Mouse (Mus musculus): ENCODE data around the gene Gorab. TPM values are rescaled to one million over a fixed set of nuclear protein-coding genes. Genes with fewer than 3 reads are reported as not detected.

The Gorab gene
- 11.8 TPM in 2 replicates for polyA plus RNA-seq (2016; fragmentation: Nextera tagmentation; extraction: Ambion mirVana)

DNA sequence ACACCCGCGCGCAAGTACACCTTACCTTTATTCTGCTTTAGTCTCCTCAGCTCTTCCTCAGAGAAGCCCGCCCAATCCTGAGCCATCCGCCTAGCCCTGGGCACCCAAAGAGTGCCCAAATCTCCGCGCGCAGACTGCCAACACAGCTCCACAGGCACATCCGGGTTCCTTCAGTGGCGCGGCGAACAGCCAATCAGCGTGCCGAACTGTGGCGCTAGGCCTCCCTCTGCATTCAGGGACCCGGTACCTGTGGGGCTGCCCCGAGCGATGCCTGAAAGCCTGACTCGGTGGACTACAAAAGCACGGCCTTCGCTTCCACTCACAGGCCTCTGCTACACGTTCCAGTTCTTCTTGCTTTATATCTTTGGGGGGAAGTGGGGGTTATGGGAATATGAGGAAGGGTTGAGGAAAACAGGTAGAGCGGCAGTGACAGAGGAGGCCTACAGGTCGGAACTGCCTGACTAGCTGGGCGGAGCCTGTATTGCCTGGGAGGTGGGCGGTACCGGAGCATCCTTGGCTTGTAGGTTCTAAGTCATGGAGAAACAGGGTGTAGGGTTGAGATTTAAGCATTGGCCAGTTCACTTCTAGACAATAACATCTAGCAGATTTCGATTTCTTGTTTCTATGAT, at the start of gene Gorab:
TSS of gene Gorab (minus strand) at position 172 of the 629 bp plus-strand sequence.
- ATAC-seq (ENCODE audit: insufficient number of reproducible peaks, low FRiP score): peak; percentile 99
- Histone ChIP-seq H3K4me1 (replicated peaks) (peaks cover 9% of the 10 kb centered on the region), H3K9ac (peak within 1 kb of the TSS; percentile 89), H3K9me3 (replicated peaks) (no peaks in the 10 kb centered on the region), H3K4me3 (peak within 1 kb of the TSS; percentile 83), H3K36me3 (no peaks in the 10 kb centered on the region), H3K27ac (ENCODE audit: poor library complexity, severe bottlenecking) (peak within 1 kb of the TSS; percentile 34), H3K4me2 (peak within 1 kb of the TSS; percentile 79), H3K27me3 (replicated peaks) (peaks cover 3% of the 10 kb centered on the region; the same call in 1 of the 2 replicates)
- WGBS: under 1% methylated on average over 28 of the region's 28 CpGs

DNA sequence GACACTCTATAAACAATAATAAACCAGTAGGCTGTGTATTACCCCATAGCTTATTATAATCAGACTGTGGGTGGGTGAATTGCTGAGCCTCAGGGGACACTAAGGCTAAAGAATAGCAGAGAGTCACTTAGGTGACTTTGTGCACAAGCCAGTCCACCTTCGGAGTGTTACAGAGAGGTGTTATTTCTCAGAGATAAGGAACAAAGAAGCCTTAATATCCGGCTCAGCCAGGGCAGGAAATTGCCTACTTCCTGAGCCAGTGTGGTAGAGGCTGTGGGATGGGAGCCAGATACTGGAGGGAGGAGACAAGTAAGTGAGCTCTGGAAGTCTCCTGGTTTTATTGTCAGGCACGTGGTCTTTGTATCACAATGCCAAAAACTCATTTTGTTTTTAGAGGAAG, 40.4 kb upstream of the Gorab start:
- peaks cover 10% of the 10 kb centered on the region for H3K4me1 ChIP-seq (replicated peaks)
- H3K9ac ChIP-seq: no peak overlapping the region
- H3K4me3 ChIP-seq: no peak overlapping the region
- WGBS: 6% methylated on average over 3 of the region's 3 CpGs
- no peak overlapping the region for H3K27ac ChIP-seq (ENCODE audit: poor library complexity, severe bottlenecking)
- no peak overlapping the region for H3K4me2 ChIP-seq
- H3K27me3 ChIP-seq (replicated peaks): no peaks in the 10 kb centered on the region
- no peaks in the 10 kb centered on the region for H3K9me3 ChIP-seq (replicated peaks)
- peak; percentile 79 for ATAC-seq (ENCODE audit: insufficient number of reproducible peaks, low FRiP score)
- H3K36me3 ChIP-seq: no peaks in the 10 kb centered on the region

DNA sequence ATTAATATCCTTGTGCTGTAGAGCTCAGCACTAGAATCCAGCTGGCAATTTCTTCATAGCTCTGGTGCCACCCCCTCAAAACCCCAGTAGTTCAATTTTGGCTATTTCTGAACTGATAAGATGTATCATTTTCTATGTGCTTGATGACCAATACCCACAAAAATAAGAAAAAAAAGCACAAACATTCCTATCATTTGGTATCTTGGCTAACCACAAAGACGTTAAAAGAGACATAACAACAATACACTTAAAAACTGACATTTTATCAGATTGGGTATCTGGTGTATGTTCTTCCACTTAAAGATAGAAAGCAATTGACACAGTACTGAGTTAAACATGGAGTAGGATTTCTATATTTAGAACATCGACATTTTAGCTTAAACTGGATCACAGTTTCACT, 35.5 kb upstream of the Gorab start:
- H3K9ac ChIP-seq: no peak overlapping the region
- peaks cover 3% of the 10 kb centered on the region for H3K9me3 ChIP-seq (replicated peaks)
- no peaks in the 10 kb centered on the region for H3K36me3 ChIP-seq
- H3K4me2 ChIP-seq: no peak overlapping the region
- ATAC-seq (ENCODE audit: insufficient number of reproducible peaks, low FRiP score): no peak
- H3K4me1 ChIP-seq (replicated peaks): peaks cover 9% of the 10 kb centered on the region
- no peak overlapping the region for H3K27ac ChIP-seq (ENCODE audit: poor library complexity, severe bottlenecking)
- H3K4me3 ChIP-seq: no peak overlapping the region
- 58% methylated on average over 2 of the region's 2 CpGs for WGBS
- H3K27me3 ChIP-seq (replicated peaks): no peaks in the 10 kb centered on the region

DNA sequence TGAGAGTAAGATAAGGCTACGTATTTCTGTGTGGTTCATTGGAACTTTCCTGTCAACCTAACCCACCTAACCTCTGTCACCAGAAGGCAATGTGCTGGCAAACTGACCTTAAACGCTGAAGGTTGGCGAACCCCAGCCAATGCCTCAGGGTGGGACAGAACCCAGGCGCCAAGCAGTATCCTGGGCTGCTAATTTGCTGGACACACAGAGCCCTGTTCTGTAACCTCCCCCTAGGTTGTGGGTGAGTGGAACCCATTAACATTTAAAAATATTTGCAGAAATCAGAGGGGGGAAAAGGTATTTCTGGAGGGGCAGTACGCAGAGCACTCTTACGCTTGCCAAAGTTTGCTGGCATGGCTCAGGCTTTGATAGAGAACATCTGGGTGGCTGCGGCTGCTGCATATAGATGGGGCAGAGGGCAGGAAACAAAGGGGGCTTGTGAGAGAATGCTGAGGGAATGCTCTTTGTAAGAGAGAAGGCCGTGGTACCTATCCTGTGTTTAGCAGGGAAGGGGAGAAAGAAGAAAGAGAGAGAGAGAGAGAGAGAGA, 20.1 kb upstream of the Gorab start:
- H3K4me2 ChIP-seq: no peak overlapping the region
- H3K4me3 ChIP-seq: no peak overlapping the region
- H3K27me3 ChIP-seq (replicated peaks): no peaks in the 10 kb centered on the region
- 0 out of 2 replicates have a peak overlapping the region, but pooled peaks have one; percentile 27 for H3K27ac ChIP-seq (ENCODE audit: poor library complexity, severe bottlenecking)
- H3K9me3 ChIP-seq (replicated peaks): no peaks in the 10 kb centered on the region
- WGBS: 54% methylated on average over 8 of the region's 8 CpGs
- no peak for ATAC-seq (ENCODE audit: insufficient number of reproducible peaks, low FRiP score)
- no peak overlapping the region for H3K9ac ChIP-seq
- no peaks in the 10 kb centered on the region for H3K4me1 ChIP-seq (replicated peaks)
- no peaks in the 10 kb centered on the region for H3K36me3 ChIP-seq

DNA sequence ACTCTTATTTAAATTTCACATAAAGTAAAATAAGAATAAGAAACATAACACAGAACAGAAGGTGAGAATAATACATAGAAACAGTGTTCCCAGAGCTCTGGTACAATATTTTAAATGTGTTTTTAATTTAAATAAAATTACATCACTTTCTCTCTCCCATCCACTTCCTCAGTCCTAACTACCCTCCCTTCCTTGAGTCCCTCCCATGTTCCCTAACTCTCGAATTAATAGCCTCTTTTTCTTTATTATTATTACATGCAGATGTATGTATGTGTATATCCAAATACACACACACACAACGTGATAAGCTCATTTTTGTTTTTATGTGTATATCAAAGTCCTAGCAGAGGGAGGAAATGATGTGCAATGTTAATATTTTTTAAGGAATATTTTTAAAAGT, 13.7 kb upstream of the Gorab start:
- H3K4me1 ChIP-seq (replicated peaks): no peaks in the 10 kb centered on the region
- no peaks in the 10 kb centered on the region for H3K36me3 ChIP-seq
- H3K4me2 ChIP-seq: no peak overlapping the region
- H3K9ac ChIP-seq: no peak overlapping the region
- no peak overlapping the region for H3K4me3 ChIP-seq
- H3K9me3 ChIP-seq (replicated peaks): no peaks in the 10 kb centered on the region
- WGBS: 54% methylated on average over 2 of the region's 2 CpGs
- no peak for ATAC-seq (ENCODE audit: insufficient number of reproducible peaks, low FRiP score)
- H3K27ac ChIP-seq (ENCODE audit: poor library complexity, severe bottlenecking): no peak overlapping the region
- no peaks in the 10 kb centered on the region for H3K27me3 ChIP-seq (replicated peaks)

DNA sequence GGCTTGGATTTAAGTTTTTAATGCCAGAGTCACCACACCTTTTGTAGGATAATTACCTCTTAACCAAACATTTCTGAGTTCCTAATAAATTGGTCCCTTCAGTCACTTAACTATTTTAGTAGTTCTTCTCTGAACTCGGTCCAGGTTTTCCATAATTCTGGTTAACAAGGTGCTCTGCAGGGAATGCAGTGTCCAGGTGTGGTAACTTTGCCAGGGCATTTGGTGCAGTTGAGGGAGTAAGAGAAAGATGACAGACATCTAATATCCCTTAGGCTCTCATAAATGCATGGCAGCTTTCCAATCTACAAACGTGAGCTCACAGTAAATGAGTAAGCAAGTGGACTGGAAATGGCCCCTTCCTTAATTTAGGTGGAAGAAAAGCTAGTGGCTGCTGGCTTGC, 10.7 kb upstream of the Gorab start:
- H3K4me1 ChIP-seq (replicated peaks): no peaks in the 10 kb centered on the region
- no peak for ATAC-seq (ENCODE audit: insufficient number of reproducible peaks, low FRiP score)

DNA sequence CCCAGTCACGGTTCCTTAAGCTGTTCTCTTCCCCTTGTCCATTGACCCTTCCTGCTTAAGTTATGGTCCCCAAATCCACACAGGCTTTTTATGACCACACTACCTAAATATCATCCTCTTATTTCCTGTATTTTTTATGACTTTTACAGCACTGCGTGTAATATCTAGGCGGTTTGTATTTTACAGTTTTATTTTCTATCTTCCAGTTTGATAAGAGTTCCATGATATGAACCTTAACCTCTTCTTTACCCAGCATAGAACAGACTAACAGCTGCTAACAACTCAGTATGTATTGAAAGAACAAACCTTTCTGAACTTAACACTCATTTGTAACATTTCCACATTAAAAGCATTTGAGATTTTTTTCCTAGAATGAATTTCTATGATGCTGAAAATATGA, 2.7 kb upstream of the Gorab start:
- 60% methylated on average over 3 of the region's 3 CpGs for WGBS
- Histone ChIP-seq H3K27me3 (replicated peaks) (peaks cover 3% of the 10 kb centered on the region; the same call in 1 of the 2 replicates), H3K36me3 (no peaks in the 10 kb centered on the region), H3K9me3 (replicated peaks) (no peaks in the 10 kb centered on the region), H3K4me1 (replicated peaks) (peaks cover 9% of the 10 kb centered on the region), H3K4me3 (no peak overlapping the region), H3K4me2 (no peak overlapping the region), H3K9ac (no peak overlapping the region), H3K27ac (ENCODE audit: poor library complexity, severe bottlenecking) (no peak overlapping the region)
- no peak for ATAC-seq (ENCODE audit: insufficient number of reproducible peaks, low FRiP score)

More for the DNA sequence above, 10.7 kb upstream of the Gorab start:
- H3K9ac ChIP-seq: no peak overlapping the region
- no peaks in the 10 kb centered on the region for H3K27me3 ChIP-seq (replicated peaks)
- no peak overlapping the region for H3K27ac ChIP-seq (ENCODE audit: poor library complexity, severe bottlenecking)
- H3K4me2 ChIP-seq: no peak overlapping the region
- no peaks in the 10 kb centered on the region for H3K9me3 ChIP-seq (replicated peaks)
- 70% methylated on average over 2 of the region's 2 CpGs for WGBS
- H3K4me3 ChIP-seq: no peak overlapping the region
- H3K36me3 ChIP-seq: no peaks in the 10 kb centered on the region

DNA sequence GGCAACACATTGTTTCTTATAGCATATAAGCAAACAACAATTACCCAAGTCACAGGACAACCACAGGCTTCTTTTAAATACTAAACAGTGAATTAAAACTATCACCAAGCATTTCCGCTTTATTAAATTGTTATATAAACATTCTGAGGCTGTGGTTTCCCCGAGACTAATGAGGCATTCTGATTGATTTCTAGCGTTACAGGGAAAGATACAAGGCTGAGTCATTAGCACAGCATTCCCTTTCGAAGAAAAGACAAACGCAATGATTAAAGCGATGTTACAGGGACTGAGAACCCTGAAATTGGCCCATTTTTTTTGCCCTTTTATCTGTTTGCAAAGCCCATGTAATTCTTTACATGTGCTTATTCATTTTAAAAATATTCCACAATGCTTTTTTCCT, 12.1 kb downstream of the Gorab start:
- Histone ChIP-seq H3K9ac (no peak overlapping the region), H3K9me3 (replicated peaks) (no peaks in the 10 kb centered on the region), H3K36me3 (peaks cover 46% of the 10 kb centered on the region), H3K27ac (ENCODE audit: poor library complexity, severe bottlenecking) (no peak overlapping the region), H3K4me2 (no peak overlapping the region), H3K4me3 (no peak overlapping the region), H3K4me1 (replicated peaks) (0 out of 2 replicates have a peak, but pooled peaks cover 3% of the 10 kb centered on the region), H3K27me3 (replicated peaks) (no peaks in the 10 kb centered on the region)
- no peak for ATAC-seq (ENCODE audit: insufficient number of reproducible peaks, low FRiP score)
- WGBS: 81% methylated on average over 6 of the region's 6 CpGs

DNA sequence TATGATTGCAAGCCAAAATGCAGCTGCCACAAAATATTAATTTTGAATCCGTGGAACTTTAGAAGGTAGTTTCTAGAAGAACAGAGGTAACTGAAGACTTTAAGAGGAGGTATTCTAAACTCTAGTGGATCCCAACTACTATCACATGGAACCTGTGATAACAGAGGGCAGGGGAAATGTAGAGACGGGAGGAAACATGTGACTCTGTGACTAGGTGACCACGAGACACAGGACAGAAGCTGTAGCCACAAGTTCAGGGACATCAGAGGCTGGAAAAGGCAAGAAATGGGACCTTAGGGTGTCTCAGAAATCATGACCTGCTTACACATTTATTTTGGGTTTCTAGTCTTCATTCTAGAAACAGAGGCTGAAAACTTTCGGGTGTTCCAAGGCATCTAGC, 13.4 kb downstream of the Gorab start:
- Histone ChIP-seq H3K9me3 (replicated peaks) (no peaks in the 10 kb centered on the region), H3K9ac (no peak overlapping the region)
- no peak for ATAC-seq (ENCODE audit: insufficient number of reproducible peaks, low FRiP score)

DNA sequence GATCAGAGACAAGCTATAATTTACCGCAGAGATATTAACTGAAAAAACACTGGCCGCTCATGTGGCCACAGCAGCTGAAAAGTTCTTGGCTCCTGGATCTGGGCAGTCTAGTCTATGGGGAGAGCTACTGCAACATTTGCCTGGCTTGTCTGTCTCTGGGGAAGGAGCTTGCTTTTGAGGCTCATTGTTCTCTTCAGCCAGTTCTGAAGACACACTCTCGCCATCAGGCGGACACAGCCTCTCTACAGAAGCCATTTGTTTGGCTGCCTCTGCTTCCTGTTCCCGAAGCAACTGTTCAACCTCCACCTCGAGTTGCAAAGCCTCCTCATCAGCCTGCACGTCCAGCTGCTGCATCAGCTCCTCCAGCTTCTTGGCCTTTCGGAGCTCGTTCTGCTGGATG, 17.3 kb downstream of the Gorab start:
- no peak for ATAC-seq (ENCODE audit: insufficient number of reproducible peaks, low FRiP score)
- 79% methylated on average over 9 of the region's 9 CpGs for WGBS
- H3K36me3 ChIP-seq: peaks cover 27% of the 10 kb centered on the region
- H3K27me3 ChIP-seq (replicated peaks): no peaks in the 10 kb centered on the region
- no peak overlapping the region for H3K4me3 ChIP-seq
- H3K27ac ChIP-seq (ENCODE audit: poor library complexity, severe bottlenecking): no peak overlapping the region
- no peak overlapping the region for H3K9ac ChIP-seq
- 0 out of 2 replicates have a peak, but pooled peaks cover 7% of the 10 kb centered on the region for H3K4me1 ChIP-seq (replicated peaks)
- no peak overlapping the region for H3K4me2 ChIP-seq
- no peaks in the 10 kb centered on the region for H3K9me3 ChIP-seq (replicated peaks)

More for the DNA sequence above, 13.4 kb downstream of the Gorab start:
- Histone ChIP-seq H3K27ac (ENCODE audit: poor library complexity, severe bottlenecking) (no peak overlapping the region), H3K4me3 (no peak overlapping the region), H3K4me2 (no peak overlapping the region), H3K4me1 (replicated peaks) (0 out of 2 replicates have a peak, but pooled peaks cover 3% of the 10 kb centered on the region), H3K27me3 (replicated peaks) (no peaks in the 10 kb centered on the region), H3K36me3 (peaks cover 48% of the 10 kb centered on the region)
- WGBS: 55% methylated on average over 4 of the region's 4 CpGs

DNA sequence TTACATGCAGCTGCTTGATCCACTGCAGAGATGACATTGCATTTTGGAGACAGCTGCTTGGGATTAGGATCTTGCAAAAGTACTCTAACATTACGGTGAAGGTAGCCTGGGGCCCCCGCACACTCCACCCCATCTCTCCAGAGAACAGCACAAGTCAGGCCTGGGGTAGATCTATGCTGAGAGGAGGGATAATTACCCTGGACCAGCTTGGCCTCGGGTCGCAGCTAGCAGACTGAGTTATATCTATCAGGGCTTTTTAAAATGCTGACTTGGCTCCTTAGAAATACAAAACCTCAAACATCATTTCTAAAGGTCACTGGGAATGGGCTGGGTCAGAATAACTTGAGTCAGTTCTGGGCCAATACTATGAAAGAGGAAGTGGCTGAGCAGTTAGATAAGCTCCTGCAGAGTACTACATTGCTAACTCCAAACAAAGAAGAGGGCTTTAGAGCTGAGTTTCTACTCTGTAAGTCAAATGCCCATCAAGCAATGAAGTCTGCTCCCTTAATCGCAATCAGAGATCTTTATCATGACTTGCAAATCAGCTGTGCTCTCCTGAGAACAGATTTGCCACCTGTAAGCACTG, 19.9 kb downstream of the Gorab start:
- Histone ChIP-seq H3K4me2 (no peak overlapping the region), H3K4me3 (no peak overlapping the region), H3K9ac (no peak overlapping the region), H3K27me3 (replicated peaks) (no peaks in the 10 kb centered on the region), H3K36me3 (peaks cover 27% of the 10 kb centered on the region), H3K4me1 (replicated peaks) (0 out of 2 replicates have a peak, but pooled peaks cover 4% of the 10 kb centered on the region), H3K27ac (ENCODE audit: poor library complexity, severe bottlenecking) (no peak overlapping the region), H3K9me3 (replicated peaks) (no peaks in the 10 kb centered on the region)
- 60% methylated on average over 5 of the region's 5 CpGs for WGBS
- no peak for ATAC-seq (ENCODE audit: insufficient number of reproducible peaks, low FRiP score)
